Mouse (Mus musculus): ENCODE measurements around the gene Rbm4. TPM values are rescaled to one million over a fixed set of nuclear protein-coding genes. Genes with fewer than 3 reads are reported as not detected.
"Not testable (repeated sequence)": the region's sequence is repeated elsewhere in the genome, so short reads cannot be mapped to it uniquely, and the experiment has no call there.

The Rbm4 gene
- total RNA-seq, 1 experiment from 2014 or later, result 57.2 TPM

GRCm38 (mm10) chr19:4799083-4799482, 5.4 kb upstream of the Rbm4 start:
- no peak for DNase-seq

- no peak for DNase-seq
Measured at GRCm38 (mm10) chr19:4797846-4798245, 4.1 kb upstream of the Rbm4 start.

GRCm38 (mm10) chr19:4795929-4796328, 2.2 kb upstream of the Rbm4 start:
- DNase-seq, result no peak

- DNase-seq, result no peak
Measured at GRCm38 (mm10) chr19:4793281-4793830, 345 bp downstream of the Rbm4 start.

GRCm38 (mm10) chr19:4786313-4786712, 7.4 kb downstream of the Rbm4 start:
- no peak for DNase-seq

- no peak for DNase-seq
Measured at GRCm38 (mm10) chr19:4785206-4785605, 8.5 kb downstream of the Rbm4 start.

GRCm38 (mm10) chr19:4782891-4783290, 10.8 kb downstream of the Rbm4 start:
- DNase-seq, result no peak

- DNase-seq, result no peak
Measured at GRCm38 (mm10) chr19:4772785-4773184, 20.9 kb downstream of the Rbm4 start.

- DNase-seq, result no peak
Measured at GRCm38 (mm10) chr19:4767507-4768148, 26.1 kb downstream of the Rbm4 start.

GRCm38 (mm10) chr19:4762876-4763275, 30.8 kb downstream of the Rbm4 start:
- DNase-seq, result peak; percentile 46

- not testable (repeated sequence) for DNase-seq
Measured at GRCm38 (mm10) chr19:4760544-4760943, 33.2 kb downstream of the Rbm4 start.

GRCm38 (mm10) chr19:4756921-4757320, 36.8 kb downstream of the Rbm4 start:
- no peak for DNase-seq

GRCm38 (mm10) chr19:4756193-4756911, 37.3 kb downstream of the Rbm4 start, which contains the start of gene Rbm4b:
Gene Rbm4b, plus strand, starts transcription at chr19:4756497.
- peak; percentile 99 for DNase-seq

GRCm38 (mm10) chr19:4755565-4756192, 38.0 kb downstream of the Rbm4 start:
- peak; percentile 94 for DNase-seq

GRCm38 (mm10) chr19:4749975-4750374, 43.7 kb downstream of the Rbm4 start:
- DNase-seq, result no peak

- DNase-seq, result no peak
Measured at GRCm38 (mm10) chr19:4748493-4748892, 45.2 kb downstream of the Rbm4 start.

GRCm38 (mm10) chr19:4747631-4748312, 45.9 kb downstream of the Rbm4 start:
- DNase-seq, result no peak

- peak; percentile 79 for DNase-seq
Measured at GRCm38 (mm10) chr19:4746611-4747010, 47.1 kb downstream of the Rbm4 start.

- peak; percentile 25 for DNase-seq
Measured at GRCm38 (mm10) chr19:4745681-4746080, 48.0 kb downstream of the Rbm4 start.

- DNase-seq, result peak; percentile 82
Measured at GRCm38 (mm10) chr19:4745057-4745456, 48.6 kb downstream of the Rbm4 start.

- DNase-seq, result no peak
Measured at GRCm38 (mm10) chr19:4744026-4744425, 49.7 kb downstream of the Rbm4 start.

GRCm38 (mm10) chr19:4743524-4743923, 50.2 kb downstream of the Rbm4 start:
- peak; percentile 54 for DNase-seq
